Mouse (Mus musculus) lung, embryonic 14.5 days (tissue): Measurements from ENCODE around the gene Card9. TPM values are rescaled to one million over a fixed set of nuclear protein-coding genes. Genes with fewer than 3 reads are reported as not detected.

ENCODE experiments used
- ATAC-seq: fragments of 200-750 bp; cut with Nextera tagmentation; 2 replicates; pipeline ENCODE4 v1.8.0; 2017; ENCODE audit warnings: mild to moderate bottlenecking, moderate TSS enrichment, moderate library complexity; ENCODE audit not compliant: insufficient read depth
- DNase-seq: peaks from one replicate; pipeline ENCODE4 v3.0.0-alpha.2; 2015
- H3K27ac ChIP-seq: fragments of 300-500 bp; sonication (generic); 2 replicates; pipeline ENCODE4 v1.5.1; 2014; ENCODE audit warnings: low read depth, mild to moderate bottlenecking, moderate library complexity
- H3K27me3 ChIP-seq: fragments of 300-500 bp; sonication (generic); 2 replicates; pipeline ENCODE4 v1.6.1; 2014; ENCODE audit warnings: low read length, control low read depth; ENCODE audit not compliant: insufficient read depth
- H3K36me3 ChIP-seq: fragments of 300-500 bp; sonication (generic); 2 replicates; pipeline ENCODE4 v1.6.1; 2014; ENCODE audit warnings: control low read depth; ENCODE audit not compliant: insufficient read depth
- H3K4me1 ChIP-seq: fragments of 300-500 bp; sonication (generic); 2 replicates; pipeline ENCODE4 v1.6.1; 2014; ENCODE audit warnings: antibody characterized with exemption, control low read depth; ENCODE audit not compliant: insufficient read depth
- H3K4me2 ChIP-seq: fragments of 300-500 bp; sonication (generic); 2 replicates; pipeline ENCODE4 v1.6.1; 2014; ENCODE audit warnings: mild to moderate bottlenecking
- H3K4me3 ChIP-seq: fragments of 300-500 bp; sonication (generic); 2 replicates; pipeline ENCODE4 v1.5.1; 2014; ENCODE audit warnings: low read depth, low read length
- H3K9ac ChIP-seq: fragments of 300-500 bp; sonication (generic); 2 replicates; pipeline ENCODE4 v1.6.1; 2014
- H3K9me3 ChIP-seq: fragments of 300-500 bp; sonication (generic); 2 replicates; pipeline ENCODE4 v1.6.1; 2016; ENCODE audit warnings: low read depth, low read length, control low read depth
- CTCF ChIP-seq: IDR thresholded peaks from 2 replicates; pipeline ENCODE4 v1.5.1; 2016; ENCODE audit warnings: antibody characterized with exemption, low read depth
- WGBS: fragments of 180-500 bp; shearing (Covaris S2); extraction: QIAGEN DNeasy Blood & Tissue Kit; methylation state at CpG from one replicate; pipeline ENCODE4 v1.1.7; 2014; 5-methylcytosine and 5-hydroxymethylcytosine counted together
- polyA plus RNA-seq: library from polyadenylated mRNA; unstranded; fragments of >200 nt; fragmentation: Nextera tagmentation; extraction: Ambion mirVana; gene quantifications from 2 replicates; pipeline ENCODE4 v1.2.1, GENCODE M21; 2014

The Card9 gene
- polyA plus RNA-seq, 1 experiment from 2014 or later: 2.8 TPM

GRCm38 (mm10) chr2:26400296-26400695 lies 39.6 kb upstream of the Card9 start:
- 76% methylated on average over 5 of the region's 5 CpGs for WGBS
- Histone ChIP-seq H3K27ac (no peak overlapping the region), H3K4me3 (no peak overlapping the region), H3K9me3 (no peaks in the 10 kb centered on the region), H3K36me3 (peaks cover 80% of the 10 kb centered on the region), H3K9ac (no peak overlapping the region), H3K27me3 (no peaks in the 10 kb centered on the region), H3K4me1 (no peaks in the 10 kb centered on the region), H3K4me2 (no peak overlapping the region)
- no peak for ATAC-seq
- no peak for DNase-seq
- TF ChIP-seq CTCF: no peak

GRCm38 (mm10) chr2:26399647-26400046 lies 38.9 kb upstream of the Card9 start:
- no peak for DNase-seq
- no peak overlapping the region for H3K4me2 ChIP-seq
- no peaks in the 10 kb centered on the region for H3K9me3 ChIP-seq
- WGBS: 68% methylated on average over 5 of the region's 5 CpGs
- no peak for ATAC-seq
- no peak for TF ChIP-seq CTCF
- peaks cover 86% of the 10 kb centered on the region for H3K36me3 ChIP-seq
- H3K4me3 ChIP-seq: no peak overlapping the region
- H3K9ac ChIP-seq: no peak overlapping the region
- H3K27me3 ChIP-seq: no peaks in the 10 kb centered on the region
- no peaks in the 10 kb centered on the region for H3K4me1 ChIP-seq
- no peak overlapping the region for H3K27ac ChIP-seq

- WGBS: 85% methylated on average over 8 of the region's 8 CpGs
- Histone ChIP-seq H3K4me3 (no peak overlapping the region), H3K4me2 (no peak overlapping the region), H3K27me3 (no peaks in the 10 kb centered on the region), H3K4me1 (no peaks in the 10 kb centered on the region), H3K9ac (no peak overlapping the region), H3K9me3 (no peaks in the 10 kb centered on the region), H3K36me3 (peaks cover 93% of the 10 kb centered on the region), H3K27ac (no peak overlapping the region)
- DNase-seq (no peak), ATAC-seq (no peak)
- TF ChIP-seq CTCF: no peak
Measured at GRCm38 (mm10) chr2:26398978-26399377, 38.3 kb upstream of the Card9 start.

GRCm38 (mm10) chr2:26391617-26392016 lies 30.9 kb upstream of the Card9 start:
- 91% methylated on average over 6 of the region's 6 CpGs for WGBS
- ATAC-seq (no peak), DNase-seq (no peak)
- Histone ChIP-seq H3K36me3 (peaks cover 73% of the 10 kb centered on the region), H3K27ac (no peak overlapping the region), H3K27me3 (no peaks in the 10 kb centered on the region), H3K4me1 (peaks cover 5% of the 10 kb centered on the region; the same call in 1 of the 2 replicates), H3K9ac (no peak overlapping the region), H3K4me2 (no peak overlapping the region), H3K9me3 (no peaks in the 10 kb centered on the region), H3K4me3 (no peak overlapping the region)
- TF ChIP-seq CTCF: no peak

- H3K36me3 ChIP-seq: peaks cover 73% of the 10 kb centered on the region
- no peak overlapping the region for H3K4me2 ChIP-seq
Measured at GRCm38 (mm10) chr2:26390954-26391353, 30.2 kb upstream of the Card9 start.

GRCm38 (mm10) chr2:26389154-26389690 lies 28.5 kb upstream of the Card9 start, which contains the start of the genes Entr1 and Pmpca:
Entr1 (minus strand) TSS chr2:26389316.
Pmpca (plus strand) TSS chr2:26389339.
- Histone ChIP-seq H3K9ac (peak within 1 kb of the TSS; percentile 89), H3K4me3 (peak within 1 kb of the TSS; percentile 98), H3K4me1 (peaks cover 5% of the 10 kb centered on the region; the same call in 1 of the 2 replicates), H3K27me3 (no peaks in the 10 kb centered on the region), H3K36me3 (peaks cover 73% of the 10 kb centered on the region), H3K27ac (peak within 1 kb of the TSS; percentile 58; the same call in 1 of the 2 replicates), H3K4me2 (peak within 1 kb of the TSS; percentile 94), H3K9me3 (no peaks in the 10 kb centered on the region)
- no peak for TF ChIP-seq CTCF
- under 1% methylated on average over 60 of the region's 60 CpGs for WGBS
- DNase-seq (peak; percentile 95), ATAC-seq (peak; percentile 92)

More at GRCm38 (mm10) chr2:26390954-26391353, 30.2 kb upstream of the Card9 start:
- no peak for TF ChIP-seq CTCF
- no peak for DNase-seq
- Histone ChIP-seq H3K4me3 (peak overlapping the region; percentile 98; the same call in 1 of the 2 replicates), H3K9ac (no peak overlapping the region), H3K9me3 (no peaks in the 10 kb centered on the region), H3K27me3 (no peaks in the 10 kb centered on the region), H3K27ac (no peak overlapping the region), H3K4me1 (peaks cover 5% of the 10 kb centered on the region; the same call in 1 of the 2 replicates)
- ATAC-seq: no peak
- 82% methylated on average over 3 of the region's 3 CpGs for WGBS

- ATAC-seq: peak; percentile 57
- H3K27ac ChIP-seq: peak overlapping the region; percentile 58; the same call in 1 of the 2 replicates
- peak overlapping the region; percentile 89 for H3K9ac ChIP-seq
- no peaks in the 10 kb centered on the region for H3K27me3 ChIP-seq
- H3K4me2 ChIP-seq: peak overlapping the region; percentile 94
- peaks cover 73% of the 10 kb centered on the region for H3K36me3 ChIP-seq
- TF ChIP-seq CTCF: no peak
- no peaks in the 10 kb centered on the region for H3K9me3 ChIP-seq
- DNase-seq: no peak
- under 1% methylated on average over 43 of the region's 45 CpGs for WGBS
- H3K4me3 ChIP-seq: peak overlapping the region; percentile 98
- H3K4me1 ChIP-seq: peaks cover 5% of the 10 kb centered on the region; the same call in 1 of the 2 replicates
Measured at GRCm38 (mm10) chr2:26388682-26389153, 28.0 kb upstream of the Card9 start.
